Mouse (Mus musculus): ENCODE data around the gene Inca1. TPM values are rescaled to one million over a fixed set of nuclear protein-coding genes. Genes with fewer than 3 reads are reported as not detected.

The Inca1 gene
- polyA plus RNA-seq, 1 experiment from 2014 or later: 1.2 TPM

Small RNAs within 50 kb of the gene (microRNA-seq; reads per million reads assigned to microRNA genes)
- gene Mir6925: not detected

Other genes starting within 250 kb of the Inca1 start
- 42.9 and 46.3 TPM in 2 replicates for gene Med11, start 248.2 kb downstream of the Inca1 start, polyA plus RNA-seq (2015; fragmentation: Nextera tagmentation; extraction: Ambion mirVana)
- 0.86 and 1.3 TPM in 2 replicates for gene Zmynd15, start 240.7 kb downstream of the Inca1 start, polyA plus RNA-seq (2015; fragmentation: Nextera tagmentation; extraction: Ambion mirVana)
- 6.0 and 7.3 TPM in 2 replicates for gene Cxcl16, start 240.2 kb downstream of the Inca1 start, polyA plus RNA-seq (2015; fragmentation: Nextera tagmentation; extraction: Ambion mirVana)
- gene Tm4sf5, start 194.9 kb downstream of the Inca1 start, polyA plus RNA-seq (2015; fragmentation: Nextera tagmentation; extraction: Ambion mirVana): 3.8 and 5.5 TPM in 2 replicates
- gene Vmo1, start 185.5 kb downstream of the Inca1 start, polyA plus RNA-seq (2015; fragmentation: Nextera tagmentation; extraction: Ambion mirVana): 0.34 TPM in 1 of 2 replicates, not detected in the other
- 0.39 and 0.40 TPM in 2 replicates for gene Gltpd2, start 181.0 kb downstream of the Inca1 start, polyA plus RNA-seq (2015; fragmentation: Nextera tagmentation; extraction: Ambion mirVana)
- gene Psmb6, start 174.8 kb downstream of the Inca1 start, polyA plus RNA-seq (2015; fragmentation: Nextera tagmentation; extraction: Ambion mirVana): 775 and 820 TPM in 2 replicates
- not detected in 2 replicates for gene Gm40193, start 167.2 kb downstream of the Inca1 start, polyA plus RNA-seq (2015; fragmentation: Nextera tagmentation; extraction: Ambion mirVana)
- 20.6 and 21.4 TPM in 2 replicates for gene Pld2, start 160.1 kb downstream of the Inca1 start, polyA plus RNA-seq (2015; fragmentation: Nextera tagmentation; extraction: Ambion mirVana)
- 14.4 and 19.1 TPM in 2 replicates for gene Mink1, start 137.3 kb downstream of the Inca1 start, polyA plus RNA-seq (2015; fragmentation: Nextera tagmentation; extraction: Ambion mirVana)
- gene 4930544D05Rik, start 84.3 kb downstream of the Inca1 start, polyA plus RNA-seq (2015; fragmentation: Nextera tagmentation; extraction: Ambion mirVana): not detected in 2 replicates
- not detected in 2 replicates for gene Chrne, start 80.9 kb downstream of the Inca1 start, polyA plus RNA-seq (2015; fragmentation: Nextera tagmentation; extraction: Ambion mirVana)
- gene Gp1ba, start 61.0 kb downstream of the Inca1 start, polyA plus RNA-seq (2015; fragmentation: Nextera tagmentation; extraction: Ambion mirVana): 0.19 and 0.29 TPM in 2 replicates
- gene Rnf167, start 52.9 kb downstream of the Inca1 start, polyA plus RNA-seq (2015; fragmentation: Nextera tagmentation; extraction: Ambion mirVana): 105 and 110 TPM in 2 replicates
- gene Slc25a11, start 52.7 kb downstream of the Inca1 start, polyA plus RNA-seq (2015; fragmentation: Nextera tagmentation; extraction: Ambion mirVana): 185 and 191 TPM in 2 replicates
- 638 and 764 TPM in 2 replicates for gene Pfn1, start 45.5 kb downstream of the Inca1 start, polyA plus RNA-seq (2015; fragmentation: Nextera tagmentation; extraction: Ambion mirVana)
- gene Eno3, start 43.0 kb downstream of the Inca1 start, polyA plus RNA-seq (2015; fragmentation: Nextera tagmentation; extraction: Ambion mirVana): 6.0 and 16.3 TPM in 2 replicates
- gene Spag7, start 30.7 kb downstream of the Inca1 start, polyA plus RNA-seq (2015; fragmentation: Nextera tagmentation; extraction: Ambion mirVana): 151 and 161 TPM in 2 replicates
- gene Camta2, start 12.1 kb downstream of the Inca1 start, polyA plus RNA-seq (2015; fragmentation: Nextera tagmentation; extraction: Ambion mirVana): 26.3 and 31.5 TPM in 2 replicates
- gene Kif1c, start 393 bp upstream of the Inca1 start, polyA plus RNA-seq (2015; fragmentation: Nextera tagmentation; extraction: Ambion mirVana): 1.3 and 1.6 TPM in 2 replicates
- gene Zfp3, start 64.1 kb upstream of the Inca1 start, polyA plus RNA-seq (2015; fragmentation: Nextera tagmentation; extraction: Ambion mirVana): 16.4 and 17.1 TPM in 2 replicates
- gene Scimp, start 112.4 kb upstream of the Inca1 start, polyA plus RNA-seq (2015; fragmentation: Nextera tagmentation; extraction: Ambion mirVana): 0.19 TPM in 1 of 2 replicates, not detected in the other
- 77.1 and 88.1 TPM in 2 replicates for gene Rabep1, start 144.6 kb upstream of the Inca1 start, polyA plus RNA-seq (2015; fragmentation: Nextera tagmentation; extraction: Ambion mirVana)